Mouse (Mus musculus) heart, postnatal 4 days (tissue): ENCODE measurements around the gene Irf9. TPM values are rescaled to one million over a fixed set of nuclear protein-coding genes. Genes with fewer than 3 reads are reported as not detected.

Experiments used
- total RNA-seq, 2 experiments: library from RNA; stranded (reverse); gene quantifications; 2 replicates each; pipeline ENCODE4 v1.2.3; 2021

Gene Irf9
- total RNA-seq, 2 experiments from 2014 or later, result 7.6 to 9.9 TPM

Other genes with a start within 250 kb of the Irf9 start
- 100 to 1,000 TPM; 102 to 115 TPM for gene Dhrs4, start 124.8 kb upstream of the Irf9 start, total RNA-seq
- 1 to 10 TPM; 2.9 to 5.9 TPM for gene Carmil3, start 112.9 kb upstream of the Irf9 start, total RNA-seq
- gene Cpne6, start 93.1 kb upstream of the Irf9 start, total RNA-seq, result under 1 TPM in 1 of 2 experiments, not detected in 1; 0.12 TPM
- not detected for gene Nrl, start 78.6 kb upstream of the Irf9 start, total RNA-seq
- 10 to 100 TPM; 19.7 to 21.5 TPM for gene Pck2, start 63.3 kb upstream of the Irf9 start, total RNA-seq
- gene Dcaf11, start 43.6 kb upstream of the Irf9 start, total RNA-seq, result 10 to 100 TPM; 60.8 to 63.0 TPM
- gene A730061H03Rik, start 43.2 kb upstream of the Irf9 start, total RNA-seq, result not detected
- gene Fitm1, start 28.0 kb upstream of the Irf9 start, total RNA-seq, result 100 to 1,000 TPM; 122 to 152 TPM
- gene Psme1, start 25.4 kb upstream of the Irf9 start, total RNA-seq, result 100 to 1,000 TPM; 232 to 244 TPM
- gene Emc9, start 18.3 kb upstream of the Irf9 start, total RNA-seq, result 10 to 100 TPM; 37.3 to 40.1 TPM
- 100 to 1,000 TPM; 127 to 153 TPM for gene Psme2, start 12.5 kb upstream of the Irf9 start, total RNA-seq
- 10 to 100 TPM; 25.9 to 27.9 TPM for gene Rnf31, start 11.9 kb upstream of the Irf9 start, total RNA-seq
- under 1 TPM; 0.43 to 0.54 TPM for gene Rec8, start 14.5 kb downstream of the Irf9 start, total RNA-seq
- gene Ipo4, start 32.4 kb downstream of the Irf9 start, total RNA-seq, result 10 to 100 TPM; 64.6 to 67.1 TPM
- gene Gm49378, start 34.3 kb downstream of the Irf9 start, total RNA-seq, result 1 to 10 TPM; 3.7 to 4.3 TPM
- gene Tm9sf1, start 40.2 kb downstream of the Irf9 start, total RNA-seq, result 10 to 100 TPM; 60.1 to 72.3 TPM
- gene Tssk4, start 46.6 kb downstream of the Irf9 start, total RNA-seq, result 1 to 10 TPM; 1.1 to 1.2 TPM
- 10 to 100 TPM; 63.2 to 66.7 TPM for gene Mdp1, start 56.9 kb downstream of the Irf9 start, total RNA-seq
- gene Gmpr2, start 68.4 kb downstream of the Irf9 start, total RNA-seq, result 10 to 100 TPM; 16.6 to 21.0 TPM
- 100 to 1,000 TPM; 296 to 328 TPM for gene Nedd8, start 68.6 kb downstream of the Irf9 start, total RNA-seq
- gene Tinf2, start 78.2 kb downstream of the Irf9 start, total RNA-seq, result 10 to 100 TPM; 23.4 to 25.7 TPM
- gene Tgm1, start 110.4 kb downstream of the Irf9 start, total RNA-seq, result under 1 TPM; 0.20 to 0.50 TPM
- gene Rabggta, start 118.7 kb downstream of the Irf9 start, total RNA-seq, result 10 to 100 TPM; 13.1 to 13.9 TPM
- 10 to 100 TPM; 46.0 to 51.4 TPM for gene Dhrs1, start 142.1 kb downstream of the Irf9 start, total RNA-seq
- gene Nop9, start 142.1 kb downstream of the Irf9 start, total RNA-seq, result 10 to 100 TPM; 17.8 to 18.3 TPM
- 1 to 10 TPM; 1.2 to 2.2 TPM for gene Cideb, start 154.9 kb downstream of the Irf9 start, total RNA-seq
- under 1 TPM; 0.11 to 0.26 TPM for gene Ltb4r2, start 157.9 kb downstream of the Irf9 start, total RNA-seq
- gene Ltb4r1, start 162.4 kb downstream of the Irf9 start, total RNA-seq, result under 1 TPM; 0.50 TPM
- 10 to 100 TPM; 18.9 to 22.3 TPM for gene Adcy4, start 180.5 kb downstream of the Irf9 start, total RNA-seq
- gene Ripk3, start 185.3 kb downstream of the Irf9 start, total RNA-seq, result 10 to 100 TPM; 10.6 to 14.0 TPM
- gene Nfatc4, start 219.6 kb downstream of the Irf9 start, total RNA-seq, result 10 to 100 TPM; 12.7 to 13.3 TPM